Mouse (Mus musculus): ENCODE measurements around the gene Olfr1466.

Gene Olfr1466

GRCm38 (mm10) chr19:13338562-13338961, at the start of gene Olfr1466:
Gene Olfr1466, plus strand, starts transcription at chr19:13338862.
- DNase-seq (ENCODE audit: low read depth in 1 of 2, low spot score in 2 of 2): no peak

GRCm38 (mm10) chr19:13315441-13315840, 23.2 kb upstream of the Olfr1466 start, which contains the start of gene Olfr1465:
Gene Olfr1465, minus strand, starts transcription at chr19:13315541.
- no peak for DNase-seq (ENCODE audit: low read depth in 1 of 2, low spot score in 2 of 2)

- no peak for DNase-seq (ENCODE audit: low read depth in 1 of 2, low spot score in 2 of 2)
These were observed 23.3 kb downstream of the Olfr1466 start, which contains the start of gene Olfr1467 for GRCm38 (mm10) chr19:13361936-13362335. Gene Olfr1467, plus strand, starts transcription at chr19:13362236.
